Mouse (Mus musculus) ES-E14 (cell line): ENCODE data around the gene Gm49721.
"Not testable (repeated sequence)": the region's sequence is repeated elsewhere in the genome, so short reads cannot be mapped to it uniquely, and the experiment has no call there.

Experiments used
- HCFC1 ChIP-seq: IDR thresholded peaks from 2 replicates; pipeline ENCODE4 v1.6.1; 2012; ENCODE audit warnings: low read length, inconsistent platforms, borderline replicate concordance; ENCODE audit not compliant: insufficient read depth
- MAFK ChIP-seq: IDR thresholded peaks from 2 replicates; pipeline ENCODE4 v1.6.1; 2014; ENCODE audit warnings: mild to moderate bottlenecking, low read depth, low read length, inconsistent platforms; ENCODE audit not compliant: insufficient read depth
- ZC3H11A ChIP-seq: IDR thresholded peaks from 2 replicates; pipeline ENCODE4 v1.6.1; 2012; ENCODE audit warnings: low read depth, mild to moderate bottlenecking, inconsistent platforms, low read length, borderline replicate concordance

DNA sequence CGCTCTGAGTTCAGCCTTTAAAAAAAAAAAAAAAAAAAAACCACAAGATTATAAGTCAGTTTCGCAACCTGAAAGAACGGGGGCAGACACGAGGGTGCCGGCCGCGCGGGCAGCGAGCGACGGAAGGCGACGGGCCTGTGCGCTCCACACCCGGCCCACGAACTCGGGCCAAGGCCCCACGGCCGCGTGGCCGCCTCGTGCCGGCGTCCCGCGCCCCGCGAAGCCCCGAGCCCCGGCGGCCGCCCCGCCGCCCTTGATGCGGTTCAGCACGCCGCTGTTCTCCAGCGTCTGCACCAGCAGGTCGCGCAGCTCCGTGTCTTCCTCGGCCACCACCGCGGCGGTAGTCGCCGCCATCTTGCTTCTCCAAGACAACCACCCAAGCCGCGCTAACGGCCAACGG lies 17.9 kb upstream of the Gm49721 start, which contains the start of gene Tagap1:
- TF ChIP-seq HCFC1, ZC3H11A, MAFK: not testable (repeated sequence)
